Mouse (Mus musculus) midbrain, embryonic 16.5 days (tissue): ENCODE results near the gene Chchd1. TPM values are rescaled to one million over a fixed set of nuclear protein-coding genes. Genes with fewer than 3 reads are reported as not detected.
A peak's percentile ranks its signal among the peaks of the same experiment; 100 is the strongest.

Source experiments
- ATAC-seq: fragments of 200-750 bp; cut with Nextera tagmentation; 2 replicates; pipeline ENCODE4 v1.8.0; 2017; ENCODE audit warnings: moderate TSS enrichment
- H3K27ac ChIP-seq: fragments of 300-500 bp; sonication (generic); 2 replicates; pipeline ENCODE4 v1.5.1; 2014; ENCODE audit warnings: mild to moderate bottlenecking, low read length, mixed read lengths
- H3K27me3 ChIP-seq: fragments of 300-500 bp; sonication (generic); 2 replicates; pipeline ENCODE4 v1.6.1; 2014; ENCODE audit warnings: low read depth, low read length, mixed read lengths; ENCODE audit not compliant: control insufficient read depth, insufficient read depth
- H3K36me3 ChIP-seq: fragments of 300-500 bp; sonication (generic); 2 replicates; pipeline ENCODE4 v1.6.1; 2014; ENCODE audit warnings: mild to moderate bottlenecking, low read length, moderate library complexity, mixed read lengths; ENCODE audit not compliant: control insufficient read depth, insufficient read depth
- H3K4me1 ChIP-seq: fragments of 300-500 bp; sonication (generic); 2 replicates; pipeline ENCODE4 v1.6.1; 2014; ENCODE audit warnings: mild to moderate bottlenecking, low read length, mixed read lengths; ENCODE audit not compliant: control insufficient read depth, insufficient read depth
- H3K4me2 ChIP-seq: fragments of 300-500 bp; sonication (generic); 2 replicates; pipeline ENCODE4 v1.6.1; 2014; ENCODE audit warnings: mild to moderate bottlenecking, low read length, mixed read lengths
- H3K4me3 ChIP-seq: fragments of 300-500 bp; sonication (generic); 2 replicates; pipeline ENCODE4 v1.5.1; 2014; ENCODE audit warnings: low read depth, mild to moderate bottlenecking, low read length, moderate library complexity, mixed read lengths
- H3K9ac ChIP-seq: fragments of 300-500 bp; sonication (generic); 2 replicates; pipeline ENCODE4 v1.6.1; 2014; ENCODE audit warnings: low read depth, low read length, mixed read lengths
- H3K9me3 ChIP-seq: fragments of 300-500 bp; sonication (generic); replicated peaks from 2 replicates; pipeline ENCODE4 v1.6.1; 2014; ENCODE audit warnings: mild to moderate bottlenecking, low read length, mixed read lengths; ENCODE audit not compliant: control insufficient read depth, poor library complexity, severe bottlenecking
- WGBS: fragments of 180-500 bp; shearing (Covaris S2); extraction: QIAGEN DNeasy Blood & Tissue Kit; methylation state at CpG from one replicate; pipeline ENCODE4 v1.1.7; 2014; 5-methylcytosine and 5-hydroxymethylcytosine counted together
- polyA plus RNA-seq: library from polyadenylated mRNA; unstranded; fragments of >200 nt; fragmentation: Nextera tagmentation; extraction: Ambion mirVana; gene quantifications from 2 replicates; pipeline ENCODE4 v1.2.1, GENCODE M21; 2015

The Chchd1 gene
- polyA plus RNA-seq, 1 experiment from 2014 or later = 171 TPM

DNA sequence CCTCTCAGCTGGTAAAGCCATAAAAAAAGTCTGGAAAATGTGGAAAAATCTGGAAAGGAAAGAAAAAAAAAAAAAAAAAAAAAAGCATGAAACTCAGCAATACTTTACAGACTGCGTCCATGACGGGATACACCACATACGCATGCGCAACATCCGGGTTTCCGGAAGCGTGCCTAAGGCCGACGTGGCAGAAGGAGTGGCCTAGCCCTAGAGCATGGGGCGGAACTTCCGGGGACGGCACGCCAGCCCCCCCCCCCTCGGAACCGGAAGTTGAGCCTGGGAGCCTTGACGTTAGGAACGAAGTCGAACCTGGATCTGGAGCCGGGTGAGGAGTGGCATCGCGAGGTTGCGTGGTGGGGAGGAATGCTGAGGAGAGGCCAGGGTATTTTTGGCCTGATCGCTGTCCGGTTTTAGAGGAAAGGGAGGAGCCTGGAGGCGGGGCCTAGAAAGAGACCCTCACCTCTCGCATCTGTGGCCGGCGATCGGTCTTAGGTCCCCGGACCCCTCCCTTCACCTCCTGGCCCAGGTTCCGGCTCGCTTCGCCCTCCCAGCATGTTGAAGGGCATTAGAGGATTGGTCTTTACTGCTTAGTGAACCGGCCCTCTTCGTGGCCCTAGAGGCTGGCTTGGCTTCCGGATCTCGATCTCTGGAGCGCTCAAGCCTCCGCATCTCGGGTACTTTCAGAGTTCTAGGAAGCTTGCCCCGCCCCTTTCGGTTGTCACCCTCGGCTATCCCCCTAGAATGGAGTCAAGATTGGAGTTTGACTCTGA lies 28.6 kb upstream of the Chchd1 start, which contains the start of gene Sec24c:
TSS of gene Sec24c (plus strand) at position 245 of the 770 bp plus-strand sequence.
- peak within 1 kb of the TSS; percentile 79 for H3K4me3 ChIP-seq
- H3K27ac ChIP-seq = peak within 1 kb of the TSS; percentile 77
- H3K9me3 ChIP-seq = no peaks in the 10 kb centered on the region
- peaks cover 25% of the 10 kb centered on the region for H3K36me3 ChIP-seq
- ATAC-seq = peak; percentile 96
- peak within 1 kb of the TSS; percentile 91 for H3K4me2 ChIP-seq
- H3K9ac ChIP-seq = peak within 1 kb of the TSS; percentile 62
- H3K27me3 ChIP-seq = no peaks in the 10 kb centered on the region
- peaks cover 18% of the 10 kb centered on the region for H3K4me1 ChIP-seq
- 0% methylated on average over 39 of the region's 43 CpGs for WGBS

DNA sequence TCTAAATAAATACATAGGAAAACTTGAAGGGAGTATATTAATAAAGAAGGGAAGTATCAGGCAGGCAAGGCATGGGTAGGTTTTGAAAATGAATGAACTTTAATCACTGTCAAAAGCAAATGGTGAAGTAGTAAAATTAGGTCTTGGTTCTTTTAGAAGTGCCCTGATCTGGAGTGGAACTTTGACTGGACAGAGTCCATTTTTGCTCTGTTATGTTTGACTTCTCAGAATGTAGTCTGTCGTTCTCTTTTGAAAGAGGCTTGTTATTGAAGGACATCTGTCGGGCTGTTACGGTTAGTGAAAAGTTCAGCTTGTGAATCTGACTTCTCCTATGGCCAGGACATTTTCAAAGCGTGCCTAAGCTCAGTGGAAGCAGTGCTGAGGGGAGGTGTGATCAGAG lies 24.9 kb upstream of the Chchd1 start:
- Histone ChIP-seq H3K4me1 (peaks cover 18% of the 10 kb centered on the region), H3K4me2 (no peak overlapping the region), H3K36me3 (peaks cover 50% of the 10 kb centered on the region), H3K9ac (no peak overlapping the region), H3K27ac (no peak overlapping the region), H3K27me3 (no peaks in the 10 kb centered on the region), H3K4me3 (no peak overlapping the region), H3K9me3 (no peaks in the 10 kb centered on the region)
- ATAC-seq = no peak
- 95% methylated on average over 4 of the region's 4 CpGs for WGBS

DNA sequence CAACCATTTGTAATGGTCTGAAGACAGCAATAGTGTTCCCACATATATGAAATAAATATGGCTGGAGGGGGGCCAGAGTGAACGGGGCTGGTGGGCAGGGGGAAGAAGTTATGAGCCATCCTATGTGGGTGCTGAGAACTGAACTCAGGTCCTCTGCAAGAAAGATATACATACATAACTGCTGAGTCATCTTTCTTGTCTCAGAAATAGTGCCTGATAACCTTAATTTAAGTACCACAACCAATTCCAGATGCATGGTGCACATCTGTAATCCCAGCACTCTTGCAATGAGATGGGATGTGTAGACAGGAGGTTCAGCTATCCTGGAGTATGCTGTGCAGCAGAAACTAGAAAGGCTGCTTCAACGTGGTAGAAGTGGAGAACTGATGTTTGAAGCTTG lies 21.1 kb upstream of the Chchd1 start:
- no peak for ATAC-seq

DNA sequence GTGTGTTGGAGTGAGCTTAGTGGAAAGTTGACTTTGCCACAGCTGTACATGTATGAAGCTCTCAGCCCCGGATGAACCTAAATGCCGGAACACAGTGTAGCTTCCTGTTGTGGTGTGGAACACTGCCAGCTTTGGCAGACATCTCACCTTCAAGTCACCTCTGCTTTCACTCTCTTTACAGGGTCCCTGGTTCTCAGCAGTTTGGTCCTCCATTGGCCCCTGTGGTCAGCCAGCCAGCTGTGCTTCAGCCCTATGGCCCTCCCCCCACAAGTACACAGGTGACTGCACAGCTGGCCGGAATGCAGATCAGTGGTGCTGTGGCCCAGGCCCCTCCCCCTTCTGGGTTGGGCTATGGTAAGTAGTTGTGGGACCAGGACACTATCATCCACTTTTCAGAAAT lies 20.3 kb upstream of the Chchd1 start:
- Histone ChIP-seq H3K4me3 (no peak overlapping the region), H3K9ac (no peak overlapping the region)
- 74% methylated on average over 3 of the region's 3 CpGs for WGBS

More for the DNA sequence above, 21.1 kb upstream of the Chchd1 start:
- H3K4me1 ChIP-seq = no peaks in the 10 kb centered on the region
- peaks cover 61% of the 10 kb centered on the region for H3K36me3 ChIP-seq
- H3K9me3 ChIP-seq = no peaks in the 10 kb centered on the region
- H3K27me3 ChIP-seq = no peaks in the 10 kb centered on the region
- no peak overlapping the region for H3K4me2 ChIP-seq
- H3K27ac ChIP-seq = no peak overlapping the region
- 91% methylated on average over 2 of the region's 2 CpGs for WGBS
- no peak overlapping the region for H3K4me3 ChIP-seq
- no peak overlapping the region for H3K9ac ChIP-seq

DNA sequence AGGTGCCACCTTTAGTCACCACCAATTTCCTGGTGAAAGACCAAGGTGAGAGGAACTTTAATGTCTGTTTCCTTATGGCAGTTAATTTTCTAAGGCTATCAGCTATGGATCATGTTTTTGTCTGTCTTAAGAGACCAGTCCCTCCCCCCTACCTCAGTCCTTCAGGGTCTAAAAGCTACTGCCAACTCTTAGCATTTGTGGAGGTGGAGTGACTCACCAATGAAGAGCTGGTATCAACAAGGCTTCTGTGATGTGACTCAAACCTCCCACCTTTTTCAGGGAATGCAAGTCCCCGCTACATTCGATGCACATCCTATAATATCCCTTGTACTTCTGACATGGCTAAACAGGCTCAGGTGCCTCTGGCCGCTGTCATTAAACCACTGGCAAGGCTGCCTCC lies 16.2 kb upstream of the Chchd1 start:
- no peaks in the 10 kb centered on the region for H3K27me3 ChIP-seq
- H3K27ac ChIP-seq = no peak overlapping the region
- no peaks in the 10 kb centered on the region for H3K9me3 ChIP-seq
- H3K4me2 ChIP-seq = no peak overlapping the region
- ATAC-seq = no peak
- no peaks in the 10 kb centered on the region for H3K4me1 ChIP-seq
- H3K9ac ChIP-seq = no peak overlapping the region
- WGBS = 98% methylated on average over 3 of the region's 3 CpGs
- H3K4me3 ChIP-seq = no peak overlapping the region
- H3K36me3 ChIP-seq = peaks cover 64% of the 10 kb centered on the region

More for the DNA sequence above, 20.3 kb upstream of the Chchd1 start:
- H3K27ac ChIP-seq = no peak overlapping the region
- no peaks in the 10 kb centered on the region for H3K9me3 ChIP-seq
- no peaks in the 10 kb centered on the region for H3K27me3 ChIP-seq
- H3K36me3 ChIP-seq = peaks cover 64% of the 10 kb centered on the region
- no peak overlapping the region for H3K4me2 ChIP-seq
- no peak for ATAC-seq
- H3K4me1 ChIP-seq = no peaks in the 10 kb centered on the region

DNA sequence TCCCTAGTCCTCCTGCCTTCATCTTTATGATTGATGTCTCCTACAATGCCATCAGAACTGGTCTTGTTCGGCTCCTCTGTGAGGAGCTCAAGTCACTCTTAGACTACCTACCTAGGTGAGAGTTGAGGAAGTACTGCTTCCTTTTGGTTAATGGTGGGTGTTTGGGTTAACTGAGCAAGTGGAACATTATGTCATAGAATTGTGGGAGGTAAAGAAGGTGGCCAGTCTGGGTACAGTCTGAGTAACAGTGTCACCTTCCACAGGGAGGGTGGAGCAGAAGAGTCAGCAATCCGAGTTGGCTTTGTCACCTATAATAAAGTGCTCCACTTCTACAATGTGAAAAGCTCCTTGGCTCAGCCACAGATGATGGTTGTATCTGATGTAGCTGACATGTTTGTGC lies 13.8 kb upstream of the Chchd1 start:
- no peak overlapping the region for H3K4me3 ChIP-seq
- H3K4me1 ChIP-seq = peaks cover under 1% of the 10 kb centered on the region
- peaks cover 56% of the 10 kb centered on the region for H3K36me3 ChIP-seq
- H3K27me3 ChIP-seq = no peaks in the 10 kb centered on the region
- no peak for ATAC-seq
- H3K27ac ChIP-seq = no peak overlapping the region
- no peak overlapping the region for H3K9ac ChIP-seq
- no peak overlapping the region for H3K4me2 ChIP-seq
- 87% methylated on average over 2 of the region's 2 CpGs for WGBS
- no peaks in the 10 kb centered on the region for H3K9me3 ChIP-seq

DNA sequence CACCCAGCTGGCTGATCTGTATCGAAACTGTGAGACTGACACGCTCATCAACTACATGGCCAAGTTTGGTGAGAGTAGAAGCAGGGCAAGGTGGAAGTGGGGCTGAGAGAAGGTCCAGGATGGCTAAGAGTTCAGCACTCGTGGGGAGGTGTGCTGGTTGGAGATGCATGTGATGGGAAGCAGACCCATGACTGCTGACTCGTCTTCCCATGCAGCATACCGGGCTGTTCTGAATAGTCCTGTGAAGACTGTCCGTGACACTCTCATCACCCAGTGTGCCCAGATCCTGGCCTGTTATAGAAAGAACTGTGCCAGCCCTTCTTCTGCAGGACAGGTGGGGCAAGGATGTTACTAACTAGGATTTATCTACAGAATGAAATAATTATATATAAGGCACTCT lies 11.0 kb upstream of the Chchd1 start:
- Histone ChIP-seq H3K27me3 (no peaks in the 10 kb centered on the region), H3K27ac (no peak overlapping the region), H3K36me3 (peaks cover 47% of the 10 kb centered on the region), H3K4me3 (no peak overlapping the region), H3K4me1 (peaks cover 17% of the 10 kb centered on the region), H3K9ac (no peak overlapping the region), H3K9me3 (no peaks in the 10 kb centered on the region), H3K4me2 (no peak overlapping the region)
- ATAC-seq = no peak
- WGBS = 92% methylated on average over 6 of the region's 6 CpGs

DNA sequence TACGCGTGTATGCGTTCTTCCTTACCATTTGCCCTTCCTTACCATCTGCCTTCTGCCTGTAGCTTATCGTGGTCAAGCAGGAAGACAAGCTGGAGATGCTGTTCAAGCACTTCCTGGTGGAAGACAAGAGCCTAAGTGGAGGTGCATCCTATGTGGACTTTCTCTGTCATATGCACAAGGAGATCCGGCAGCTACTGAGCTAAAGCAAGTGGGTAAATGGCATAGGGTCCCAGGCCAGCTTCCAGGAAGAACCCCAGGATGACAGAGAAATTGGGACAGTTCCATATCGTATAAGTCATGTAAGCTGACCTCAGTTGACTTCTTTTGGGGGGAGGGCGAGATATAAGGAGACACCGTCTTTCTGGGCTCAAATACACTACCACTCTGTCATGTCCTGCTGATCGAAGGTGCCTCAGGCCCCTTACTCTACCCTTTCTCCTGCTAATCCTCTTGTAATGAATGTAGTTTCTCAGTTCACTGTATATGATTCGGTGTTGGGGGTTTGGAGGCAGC lies 9.2 kb upstream of the Chchd1 start:
- no peaks in the 10 kb centered on the region for H3K27me3 ChIP-seq
- H3K27ac ChIP-seq = no peak overlapping the region
- WGBS = 90% methylated on average over 10 of the region's 10 CpGs
- H3K4me2 ChIP-seq = no peak overlapping the region
- ATAC-seq = no peak
- H3K4me1 ChIP-seq = peaks cover 34% of the 10 kb centered on the region
- no peak overlapping the region for H3K9ac ChIP-seq
- no peaks in the 10 kb centered on the region for H3K9me3 ChIP-seq
- peaks cover 30% of the 10 kb centered on the region for H3K36me3 ChIP-seq
- H3K4me3 ChIP-seq = no peak overlapping the region

DNA sequence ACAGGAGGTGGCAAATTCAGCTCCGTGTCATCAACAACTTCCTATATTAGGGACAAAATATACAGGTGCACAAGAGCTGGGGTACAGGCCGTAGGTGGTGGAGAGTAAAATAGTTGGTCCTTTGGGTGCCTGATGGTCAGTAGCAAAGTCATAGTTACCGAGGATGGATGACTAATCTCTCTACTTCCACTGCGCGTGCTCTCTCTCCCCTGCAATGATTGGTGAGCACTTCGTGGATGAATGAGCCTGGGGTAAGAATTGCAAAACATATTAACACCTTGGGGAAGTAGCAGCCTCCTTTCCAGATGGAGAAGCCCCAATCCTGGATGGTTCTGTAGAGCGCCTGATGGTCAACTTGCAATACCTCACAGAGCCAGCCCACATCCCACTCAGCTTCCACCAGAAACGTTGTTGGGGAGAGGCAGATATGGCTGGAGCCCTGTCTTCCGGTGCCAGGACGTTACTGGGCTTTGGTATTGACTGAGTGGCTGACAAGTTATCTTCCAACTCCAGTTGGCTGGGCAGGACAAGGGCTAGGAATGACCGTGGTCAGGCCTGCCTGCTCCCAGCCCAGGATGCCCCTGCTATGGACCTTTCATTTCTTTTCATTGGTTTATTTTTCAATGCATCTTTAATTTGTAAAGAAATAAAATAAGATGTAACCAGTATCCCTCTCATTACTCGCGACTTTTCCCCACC lies 8.5 kb upstream of the Chchd1 start:
- H3K9ac ChIP-seq = peak overlapping the region; percentile 96
- H3K4me1 ChIP-seq = peaks cover 41% of the 10 kb centered on the region
- ATAC-seq = peak; percentile 23
- WGBS = 48% methylated on average over 13 of the region's 13 CpGs
- peak overlapping the region; percentile 98 for H3K27ac ChIP-seq
- H3K9me3 ChIP-seq = no peaks in the 10 kb centered on the region
- H3K4me3 ChIP-seq = peak overlapping the region; percentile 77
- no peaks in the 10 kb centered on the region for H3K27me3 ChIP-seq
- H3K36me3 ChIP-seq = peaks cover 25% of the 10 kb centered on the region
- peak overlapping the region; percentile 57 for H3K4me2 ChIP-seq
